Mouse (Mus musculus) layer of hippocampus, adult 9-10 months (tissue): ENCODE results near the gene Glg1.
"Not testable (repeated sequence)": the region's sequence is repeated elsewhere in the genome, so short reads cannot be mapped to it uniquely, and the experiment has no call there.

Source experiments
- DNase-seq: peaks from one replicate; pipeline ENCODE4 v3.0.0; 2022; ENCODE audit warnings: low spot score

The Glg1 gene

DNA sequence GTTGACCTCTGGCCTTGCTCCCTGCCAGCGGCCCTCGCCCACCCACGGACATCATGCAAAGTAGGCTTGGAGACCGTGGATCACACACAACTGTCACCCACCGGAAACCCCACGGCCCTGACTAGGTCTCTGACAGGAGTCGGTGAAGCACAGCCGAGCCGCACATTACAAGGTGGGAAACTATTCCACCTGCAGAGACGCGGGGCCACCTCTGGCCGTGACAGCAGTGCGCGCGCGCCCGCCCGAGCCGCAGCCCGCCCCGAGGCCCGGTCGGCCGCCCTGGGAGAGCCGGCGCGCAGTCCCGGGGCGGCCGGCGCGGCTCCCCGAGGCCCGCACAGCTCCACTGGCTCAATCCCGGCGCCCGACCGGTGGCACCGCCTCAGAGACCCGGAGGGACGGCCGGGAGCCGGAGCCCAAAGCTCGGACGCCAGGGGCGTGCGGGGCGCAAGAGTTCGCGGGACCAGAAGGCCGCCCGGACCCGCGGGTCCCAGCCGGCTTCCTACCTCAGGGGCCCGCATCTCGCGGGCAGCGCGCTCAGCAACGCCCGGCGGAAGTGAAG, 114.0 kb downstream of the Glg1 start:
- not testable (repeated sequence) for DNase-seq

DNA sequence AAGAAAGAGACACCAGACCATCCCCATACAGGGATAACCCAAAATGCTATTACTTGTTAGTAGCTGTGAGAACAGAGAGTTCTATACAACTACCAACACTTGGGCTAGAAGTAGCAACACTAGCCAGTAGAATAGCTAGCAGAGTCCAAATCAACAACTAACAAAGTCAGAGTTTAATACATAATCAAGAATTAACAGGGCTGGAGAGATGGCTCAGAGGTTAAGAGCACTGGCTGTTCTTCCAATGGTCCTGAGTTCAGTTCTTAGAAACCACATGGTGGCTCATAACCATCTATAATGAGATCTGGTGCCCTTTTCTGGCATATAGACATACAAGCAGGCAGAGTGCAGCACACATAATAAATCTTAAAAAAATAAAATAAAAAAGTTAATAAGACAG, 116.5 kb downstream of the Glg1 start:
- DNase-seq: no peak

DNA sequence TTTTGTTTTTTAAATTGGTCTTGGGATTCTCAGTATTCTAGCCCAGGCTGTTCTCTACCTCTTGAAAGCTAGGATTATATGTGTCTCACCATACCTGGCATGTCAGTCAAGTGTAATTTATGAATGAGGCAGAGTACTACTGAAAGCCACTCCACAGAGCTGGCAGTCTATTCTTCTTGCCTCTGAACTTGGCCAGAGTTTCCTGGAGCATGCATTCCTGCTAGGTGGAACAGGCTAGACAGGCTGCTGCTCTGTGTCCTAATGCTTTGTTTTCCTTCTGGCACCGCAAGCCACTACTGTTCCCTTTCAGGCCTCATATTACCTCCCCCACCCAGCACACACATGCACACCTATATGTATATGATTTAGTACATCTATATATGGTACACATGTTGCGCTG, 128.3 kb downstream of the Glg1 start:
- DNase-seq: no peak

DNA sequence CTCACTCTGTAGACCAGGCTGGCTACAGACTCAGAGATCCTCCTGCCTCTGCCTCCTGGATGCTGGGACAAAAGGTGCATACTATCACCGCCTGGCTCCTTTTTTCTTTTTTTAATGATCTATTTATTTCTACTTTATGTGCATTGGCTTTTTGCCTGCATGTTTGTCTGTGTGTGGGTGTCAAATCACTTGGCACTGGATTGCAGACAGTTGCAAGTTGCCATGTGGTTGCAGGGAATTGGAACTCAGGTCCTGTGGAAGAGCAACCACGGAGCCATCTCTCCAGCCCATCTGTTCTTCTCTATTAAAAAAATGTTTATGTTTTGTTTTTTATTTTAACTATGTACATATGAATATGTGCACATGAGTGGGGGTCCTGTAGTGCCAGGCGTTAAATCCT, 139.5 kb downstream of the Glg1 start:
- DNase-seq: peak; percentile 68

DNA sequence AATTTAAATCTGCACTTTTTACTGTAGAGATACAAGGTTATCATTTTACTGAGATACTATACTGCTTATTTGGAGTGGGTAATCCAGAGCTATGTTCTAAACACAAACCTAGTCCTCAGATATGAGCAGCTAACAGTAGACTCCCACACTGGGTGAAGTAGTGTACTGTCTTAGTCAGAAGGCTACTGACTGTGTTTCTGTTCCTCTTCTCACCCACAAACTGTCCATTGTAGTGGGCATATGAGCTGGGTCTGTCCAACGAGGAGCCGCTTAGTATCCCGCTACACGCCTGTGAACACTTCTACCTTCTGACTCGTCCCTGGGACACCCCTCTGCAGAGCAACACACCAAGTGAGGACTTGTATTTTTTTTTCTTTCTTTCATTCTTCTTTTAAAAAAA, 144.1 kb downstream of the Glg1 start:
- no peak for DNase-seq
